Mouse (Mus musculus): ENCODE data around the gene Spata31d1d. TPM values are rescaled to one million over a fixed set of nuclear protein-coding genes. Genes with fewer than 3 reads are reported as not detected.
"Not testable (repeated sequence)": the region's sequence is repeated elsewhere in the genome, so short reads cannot be mapped to it uniquely, and the experiment has no call there.

Spata31d1d gene
- polyA plus RNA-seq, 1 experiment from 2014 or later: not detected

DNA sequence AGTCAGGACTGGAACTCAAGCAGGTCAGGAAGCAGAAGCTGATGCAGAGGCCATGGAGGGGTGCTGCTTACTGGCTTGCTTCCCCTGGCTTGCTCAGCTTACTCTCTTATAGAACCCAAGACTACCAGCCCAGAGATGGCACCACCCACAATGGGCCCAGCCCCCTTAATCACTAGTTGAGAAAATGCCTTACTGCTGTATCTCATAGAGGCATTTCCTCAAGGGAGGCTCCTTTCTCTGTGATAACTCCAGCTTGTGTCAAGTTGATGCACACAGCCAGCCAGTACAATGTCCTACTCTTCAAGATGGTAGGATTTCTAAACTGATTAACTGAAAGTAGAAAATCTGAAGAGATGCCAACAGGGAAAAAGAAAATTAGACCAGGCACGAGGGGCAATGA, 9.5 kb downstream of the Spata31d1d start:
- H3K27ac ChIP-seq; H3K4me3 ChIP-seq; DNase-seq (ENCODE audit: low spot score); H3K9me3 ChIP-seq (replicated peaks); H3K36me3 ChIP-seq: not testable (repeated sequence)
- WGBS: 90% methylated on average over 1 of the region's 1 CpGs
- H3K27me3 ChIP-seq (ENCODE audit: low read depth, poor library complexity, severe bottlenecking): peaks cover 13% of the 10 kb centered on the region
- H3K4me1 ChIP-seq: peaks cover 25% of the 10 kb centered on the region

DNA sequence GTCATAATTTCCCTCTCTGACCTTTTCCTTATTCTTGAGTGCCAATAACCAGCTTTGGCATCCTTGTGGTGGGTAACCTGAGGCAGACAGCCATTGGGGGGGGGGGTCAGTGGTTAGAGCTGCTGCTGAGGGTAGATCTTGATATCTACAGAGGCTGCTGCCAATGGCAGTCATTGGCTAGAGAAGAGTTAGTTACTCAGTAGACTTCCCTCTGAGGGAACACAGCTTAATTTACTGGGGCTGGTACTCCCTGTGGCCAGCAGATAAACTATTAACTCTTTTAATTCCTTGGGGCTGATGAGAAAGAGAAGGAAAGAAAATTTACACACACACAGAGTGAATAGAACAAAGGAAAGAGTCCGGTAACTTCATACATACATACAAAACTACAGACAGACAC, 12.1 kb downstream of the Spata31d1d start:
- H3K9me3 ChIP-seq (replicated peaks): no peaks in the 10 kb centered on the region
- H3K4me1 ChIP-seq: peaks cover 13% of the 10 kb centered on the region
- H3K27ac ChIP-seq: no peak overlapping the region
- H3K4me3 ChIP-seq: no peak overlapping the region
- H3K36me3 ChIP-seq: no peaks in the 10 kb centered on the region
- no peak for DNase-seq (ENCODE audit: low spot score)
- H3K27me3 ChIP-seq (ENCODE audit: low read depth, poor library complexity, severe bottlenecking): no peaks in the 10 kb centered on the region
- WGBS: 93% methylated on average over 1 of the region's 1 CpGs

DNA sequence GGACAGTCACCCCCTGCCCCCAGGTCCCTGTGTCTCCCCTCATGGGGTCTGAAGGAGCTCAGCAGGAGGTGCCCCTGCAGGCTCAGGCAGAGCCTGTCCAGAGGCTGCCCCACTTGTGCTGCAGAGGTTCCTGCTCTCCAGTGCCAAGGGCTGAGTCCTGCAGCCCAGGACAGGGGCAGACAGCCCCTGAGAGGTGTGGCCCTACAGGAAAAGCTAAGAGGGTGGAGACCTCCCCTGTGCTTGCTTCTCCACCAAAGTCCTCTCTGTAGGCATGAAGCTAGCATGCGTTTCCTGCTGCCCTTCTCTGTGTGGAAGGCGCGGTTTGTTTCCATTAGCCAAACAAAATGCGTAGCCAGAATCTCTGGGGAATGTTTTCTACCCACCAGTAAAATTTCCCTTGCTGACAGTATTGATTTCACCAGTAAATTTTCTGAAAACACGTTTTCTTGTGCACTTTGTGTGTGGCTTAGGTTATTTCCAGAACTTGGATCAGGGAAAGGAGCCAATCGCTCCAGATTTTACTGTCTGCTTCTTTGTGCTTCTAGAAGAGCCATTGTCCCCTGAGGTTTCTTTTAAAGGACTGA, 12.6 kb downstream of the Spata31d1d start:
- not testable (repeated sequence) for DNase-seq (ENCODE audit: low spot score); H3K9me3 ChIP-seq (replicated peaks); H3K4me1 ChIP-seq; H3K4me3 ChIP-seq; H3K27ac ChIP-seq; H3K27me3 ChIP-seq (ENCODE audit: low read depth, poor library complexity, severe bottlenecking); H3K36me3 ChIP-seq
- 43% methylated on average over 6 of the region's 6 CpGs for WGBS

DNA sequence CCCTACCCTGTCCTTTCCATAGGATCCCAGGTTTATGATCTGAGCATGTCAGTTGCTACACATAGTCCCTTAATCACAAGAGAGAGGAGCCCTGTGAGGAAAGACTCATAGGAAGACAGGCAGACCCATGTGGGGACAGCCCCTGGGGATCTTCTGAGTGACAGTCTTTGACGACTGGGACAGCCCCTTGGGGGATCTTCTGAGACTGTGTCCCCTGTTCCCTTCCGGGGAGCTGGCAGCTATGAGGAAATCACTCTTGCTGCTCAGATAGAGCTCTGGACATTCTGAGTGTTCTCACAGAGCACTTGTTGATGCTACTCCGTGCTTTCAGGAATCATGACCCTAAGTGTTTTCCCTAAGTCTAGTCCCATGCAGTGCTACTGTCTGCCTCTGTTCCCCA, 17.8 kb downstream of the Spata31d1d start:
- 44% methylated on average over 3 of the region's 3 CpGs for WGBS
- H3K4me1 ChIP-seq: no peaks in the 10 kb centered on the region
- DNase-seq (ENCODE audit: low spot score): no peak
- no peaks in the 10 kb centered on the region for H3K36me3 ChIP-seq
- no peaks in the 10 kb centered on the region for H3K27me3 ChIP-seq (ENCODE audit: low read depth, poor library complexity, severe bottlenecking)
- H3K9me3 ChIP-seq (replicated peaks): no peaks in the 10 kb centered on the region
- H3K4me3 ChIP-seq: no peak overlapping the region
- H3K27ac ChIP-seq: no peak overlapping the region

DNA sequence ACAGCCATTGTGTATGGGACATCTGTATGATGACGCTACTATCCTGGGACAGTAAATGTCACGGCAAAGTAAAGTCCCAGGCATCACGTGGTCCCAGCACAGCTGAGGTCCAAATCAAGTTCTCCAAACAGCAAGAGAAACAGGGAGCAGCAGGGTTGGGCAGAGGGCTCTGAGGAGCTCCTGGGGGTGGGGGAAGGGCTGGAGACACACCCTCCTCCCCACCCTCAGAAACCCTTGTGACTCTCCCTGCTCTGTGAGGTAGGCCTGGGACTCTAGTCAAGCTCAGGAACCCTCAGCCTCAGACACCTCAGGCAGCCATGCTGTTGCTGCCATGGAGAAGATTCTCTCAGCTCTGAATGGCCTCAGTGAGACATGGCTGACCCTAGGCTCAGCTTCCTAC, 19.6 kb downstream of the Spata31d1d start, which contains the start of gene Spata31d1b:
TSS of gene Spata31d1b (plus strand) at position 301 of the 400 bp plus-strand sequence.
- H3K9me3 ChIP-seq (replicated peaks); H3K36me3 ChIP-seq; DNase-seq (ENCODE audit: low spot score); H3K27ac ChIP-seq; H3K27me3 ChIP-seq (ENCODE audit: low read depth, poor library complexity, severe bottlenecking); H3K4me1 ChIP-seq; H3K4me3 ChIP-seq: not testable (repeated sequence)
- 81% methylated on average over 3 of the region's 3 CpGs for WGBS

DNA sequence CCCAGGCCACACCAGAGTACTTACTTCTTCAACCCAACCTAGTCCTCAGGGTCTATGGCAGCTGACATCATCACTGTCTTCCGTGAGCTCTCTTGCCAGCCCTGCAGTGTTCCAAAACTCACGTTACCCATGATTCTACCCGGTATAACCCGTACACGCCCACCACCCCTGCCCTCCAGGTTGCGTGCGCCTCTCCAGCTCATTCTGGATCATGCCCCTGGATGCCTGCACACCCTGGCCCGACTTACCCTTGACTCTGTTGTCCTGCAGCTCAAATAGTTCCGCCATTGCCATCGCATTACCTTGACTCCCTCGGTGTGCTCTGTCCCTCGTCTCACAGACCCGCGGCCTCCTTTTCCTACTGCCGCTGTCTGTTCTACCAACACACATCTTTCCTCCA, 21.3 kb downstream of the Spata31d1d start, which contains the start of gene Spata31d1a:
TSS of gene Spata31d1a (minus strand) at position 101 of the 400 bp plus-strand sequence.
- no peak within 1 kb of the TSS for H3K4me3 ChIP-seq
- no peaks in the 10 kb centered on the region for H3K27me3 ChIP-seq (ENCODE audit: low read depth, poor library complexity, severe bottlenecking)
- WGBS: 86% methylated on average over 15 of the region's 15 CpGs
- no peak for DNase-seq (ENCODE audit: low spot score)
- no peaks in the 10 kb centered on the region for H3K36me3 ChIP-seq
- H3K4me1 ChIP-seq: no peaks in the 10 kb centered on the region
- no peaks in the 10 kb centered on the region for H3K9me3 ChIP-seq (replicated peaks)
- H3K27ac ChIP-seq: no peak within 1 kb of the TSS

DNA sequence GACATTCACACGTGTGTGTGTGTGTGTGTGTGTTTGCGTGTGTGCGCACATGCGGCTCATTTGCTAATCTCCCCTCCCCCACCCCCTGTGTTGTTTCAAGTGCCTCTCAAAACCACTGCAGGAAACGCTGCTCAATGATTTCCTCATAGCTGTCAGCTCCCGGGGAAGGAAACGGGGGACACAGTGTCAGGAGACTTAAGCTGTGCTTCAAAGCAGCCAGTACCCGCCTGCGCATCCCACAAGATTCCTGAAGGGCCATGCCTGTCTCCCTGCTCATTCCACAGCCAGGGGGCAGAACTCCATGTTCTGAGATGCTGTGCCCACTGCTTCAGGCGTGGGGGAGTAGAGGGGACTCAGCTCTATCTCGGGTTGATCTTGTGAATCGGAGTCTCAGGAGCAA, 27.0 kb downstream of the Spata31d1d start:
- no peak for DNase-seq (ENCODE audit: low spot score)
- Histone ChIP-seq H3K4me3 (no peak overlapping the region), H3K27me3 (ENCODE audit: low read depth, poor library complexity, severe bottlenecking) (no peaks in the 10 kb centered on the region), H3K36me3 (no peaks in the 10 kb centered on the region), H3K27ac (peak overlapping the region; percentile 36; the same call in 1 of the 2 replicates), H3K9me3 (replicated peaks) (no peaks in the 10 kb centered on the region), H3K4me1 (peaks cover 13% of the 10 kb centered on the region)
- 67% methylated on average over 12 of the region's 12 CpGs for WGBS

DNA sequence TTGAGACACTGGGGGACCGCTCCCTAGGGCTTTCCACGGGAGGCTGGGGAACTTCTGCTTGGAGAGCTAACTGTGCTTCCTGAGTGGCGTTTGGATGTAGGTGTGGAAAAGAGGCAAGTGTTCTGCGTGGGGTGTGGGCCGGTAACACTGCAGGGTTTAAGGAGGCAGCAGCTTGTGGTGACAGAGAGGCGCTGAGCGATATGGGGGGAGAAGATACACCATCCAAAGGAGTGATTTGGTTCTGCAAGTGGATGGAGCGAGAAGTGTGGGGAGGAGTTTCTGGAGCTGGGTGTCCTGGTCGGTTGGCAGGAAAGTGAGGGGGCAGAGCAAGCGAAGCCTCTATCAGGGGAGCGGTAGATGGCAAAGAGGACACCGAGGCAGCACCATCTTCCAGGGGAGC, 28.0 kb downstream of the Spata31d1d start:
- Histone ChIP-seq H3K27ac (no peak overlapping the region), H3K4me3 (no peak overlapping the region), H3K9me3 (replicated peaks) (no peaks in the 10 kb centered on the region), H3K4me1 (peaks cover 13% of the 10 kb centered on the region), H3K36me3 (no peaks in the 10 kb centered on the region), H3K27me3 (ENCODE audit: low read depth, poor library complexity, severe bottlenecking) (no peaks in the 10 kb centered on the region)
- 90% methylated on average over 12 of the region's 12 CpGs for WGBS
- no peak for DNase-seq (ENCODE audit: low spot score)

DNA sequence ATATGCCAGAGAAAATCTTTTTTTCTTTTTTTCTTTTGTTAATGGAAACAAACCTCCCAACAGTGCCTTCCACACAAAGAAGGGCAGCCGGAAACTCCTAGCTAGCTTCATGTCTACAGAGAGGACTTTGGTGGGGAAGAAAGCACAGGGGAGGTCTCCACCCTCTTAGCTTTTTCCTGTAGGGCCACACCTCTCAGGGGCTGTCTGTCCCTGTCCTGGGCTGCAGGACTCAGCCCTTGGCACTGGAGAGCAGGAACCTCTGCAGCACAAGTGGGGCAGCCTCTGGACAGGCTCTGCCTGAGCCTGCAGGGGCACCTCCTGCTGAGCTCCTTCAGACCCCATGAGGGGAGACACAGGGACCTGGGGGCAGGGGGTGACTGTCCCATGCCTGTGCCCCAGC, 31.4 kb downstream of the Spata31d1d start:
- H3K4me1 ChIP-seq: peaks cover 13% of the 10 kb centered on the region
- H3K4me3 ChIP-seq; H3K36me3 ChIP-seq; H3K27me3 ChIP-seq (ENCODE audit: low read depth, poor library complexity, severe bottlenecking); DNase-seq (ENCODE audit: low spot score); H3K27ac ChIP-seq; H3K9me3 ChIP-seq (replicated peaks): not testable (repeated sequence)
- 76% methylated on average over 1 of the region's 1 CpGs for WGBS

DNA sequence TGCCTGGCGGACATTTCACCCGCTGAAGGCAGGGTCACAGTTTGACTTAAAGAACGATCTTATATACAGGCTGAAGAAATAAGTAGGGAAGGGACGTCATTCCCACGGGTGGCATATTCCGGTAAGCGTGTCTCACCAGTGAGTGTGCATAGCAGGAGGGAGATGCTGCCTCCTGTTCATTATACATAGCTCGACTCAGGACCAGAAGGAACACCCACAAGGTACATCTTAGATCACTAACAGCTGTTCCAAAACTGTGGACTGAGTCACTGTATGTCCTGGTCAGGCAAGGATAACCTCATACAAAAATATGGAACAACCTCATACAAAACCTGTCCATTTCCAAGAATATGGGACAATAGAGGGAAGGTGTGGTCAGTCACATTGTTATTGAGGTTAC, 32.4 kb downstream of the Spata31d1d start:
- H3K4me1 ChIP-seq: peaks cover 5% of the 10 kb centered on the region
- no peaks in the 10 kb centered on the region for H3K36me3 ChIP-seq
- WGBS: 90% methylated on average over 8 of the region's 8 CpGs
- H3K4me3 ChIP-seq: no peak overlapping the region
- no peaks in the 10 kb centered on the region for H3K9me3 ChIP-seq (replicated peaks)
- no peak overlapping the region for H3K27ac ChIP-seq
- H3K27me3 ChIP-seq (ENCODE audit: low read depth, poor library complexity, severe bottlenecking): no peaks in the 10 kb centered on the region
- DNase-seq (ENCODE audit: low spot score): no peak

DNA sequence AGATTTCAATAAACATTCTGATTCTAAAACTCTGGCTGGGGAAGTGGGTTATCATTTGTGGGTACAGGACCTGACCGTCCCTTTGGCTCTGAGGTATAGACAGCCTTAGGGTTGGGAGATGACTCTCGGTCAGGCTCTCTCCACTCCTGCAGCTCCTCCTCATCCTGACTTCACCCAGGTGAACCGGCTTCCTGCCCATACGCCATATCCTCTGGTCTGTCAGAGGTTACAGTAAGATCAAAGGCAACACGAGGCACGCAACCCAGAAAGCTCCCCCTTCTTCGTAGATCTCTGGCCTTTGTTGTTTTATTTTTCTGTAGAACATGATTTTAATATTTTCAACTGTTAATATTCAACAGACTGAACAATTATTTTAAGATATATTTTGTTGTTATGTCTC, 35.8 kb downstream of the Spata31d1d start:
- Histone ChIP-seq H3K27ac (no peak overlapping the region), H3K9me3 (replicated peaks) (no peaks in the 10 kb centered on the region), H3K36me3 (no peaks in the 10 kb centered on the region), H3K4me3 (no peak overlapping the region), H3K27me3 (ENCODE audit: low read depth, poor library complexity, severe bottlenecking) (no peaks in the 10 kb centered on the region), H3K4me1 (no peaks in the 10 kb centered on the region)
- 85% methylated on average over 7 of the region's 7 CpGs for WGBS
- no peak for DNase-seq (ENCODE audit: low spot score)

DNA sequence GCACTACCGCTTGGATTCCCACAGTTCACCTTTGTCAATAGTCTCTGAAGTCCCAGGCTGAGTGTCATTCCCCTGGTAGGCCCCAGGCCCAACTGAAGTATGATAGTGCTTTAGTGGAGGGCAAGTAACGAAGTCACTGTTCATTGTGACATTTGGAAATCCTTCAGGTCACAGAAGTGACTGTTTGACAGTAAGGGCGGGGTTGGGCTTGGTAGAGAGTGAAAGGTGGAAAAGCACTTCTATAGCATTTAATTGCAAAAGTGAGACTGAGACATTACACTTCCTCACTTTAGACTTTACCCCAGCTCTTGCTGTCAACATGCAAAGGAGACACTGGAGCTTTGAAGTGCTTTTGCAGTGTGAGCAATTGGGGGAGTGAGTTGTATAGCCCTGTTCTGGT, 37.5 kb downstream of the Spata31d1d start, which contains the start of gene 4921517D22Rik:
TSS of gene 4921517D22Rik (minus strand) at position 101 of the 400 bp plus-strand sequence.
- Histone ChIP-seq H3K4me1 (no peaks in the 10 kb centered on the region), H3K36me3 (no peaks in the 10 kb centered on the region), H3K27ac (no peak within 1 kb of the TSS), H3K4me3 (no peak within 1 kb of the TSS), H3K27me3 (ENCODE audit: low read depth, poor library complexity, severe bottlenecking) (no peaks in the 10 kb centered on the region), H3K9me3 (replicated peaks) (no peaks in the 10 kb centered on the region)
- no peak for DNase-seq (ENCODE audit: low spot score)
- 87% methylated on average over 3 of the region's 3 CpGs for WGBS

DNA sequence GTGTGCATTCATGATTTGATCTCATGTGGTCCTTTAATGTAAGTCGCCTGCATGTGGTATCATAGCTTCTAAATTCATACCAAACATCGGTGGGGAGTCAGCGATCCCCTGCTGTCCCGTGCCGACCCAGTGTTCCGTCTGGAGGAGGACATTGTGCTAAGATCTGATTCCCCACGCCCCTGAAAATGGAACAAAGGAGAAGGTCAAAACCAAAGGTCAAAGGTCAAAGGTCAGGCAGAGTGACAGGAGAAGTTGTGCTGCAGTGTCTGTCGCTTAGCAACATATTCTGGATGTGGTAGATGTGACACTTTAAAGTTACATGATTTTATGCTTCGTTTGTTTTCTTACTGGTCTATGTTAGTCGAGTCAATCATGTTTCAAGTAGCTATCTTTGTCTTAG, 40.1 kb downstream of the Spata31d1d start:
- no peak overlapping the region for H3K4me3 ChIP-seq
- no peaks in the 10 kb centered on the region for H3K27me3 ChIP-seq (ENCODE audit: low read depth, poor library complexity, severe bottlenecking)
- H3K27ac ChIP-seq: no peak overlapping the region
- no peaks in the 10 kb centered on the region for H3K9me3 ChIP-seq (replicated peaks)
- H3K4me1 ChIP-seq: no peaks in the 10 kb centered on the region
- H3K36me3 ChIP-seq: no peaks in the 10 kb centered on the region
- WGBS: 78% methylated on average over 10 of the region's 10 CpGs
- no peak for DNase-seq (ENCODE audit: low spot score)

DNA sequence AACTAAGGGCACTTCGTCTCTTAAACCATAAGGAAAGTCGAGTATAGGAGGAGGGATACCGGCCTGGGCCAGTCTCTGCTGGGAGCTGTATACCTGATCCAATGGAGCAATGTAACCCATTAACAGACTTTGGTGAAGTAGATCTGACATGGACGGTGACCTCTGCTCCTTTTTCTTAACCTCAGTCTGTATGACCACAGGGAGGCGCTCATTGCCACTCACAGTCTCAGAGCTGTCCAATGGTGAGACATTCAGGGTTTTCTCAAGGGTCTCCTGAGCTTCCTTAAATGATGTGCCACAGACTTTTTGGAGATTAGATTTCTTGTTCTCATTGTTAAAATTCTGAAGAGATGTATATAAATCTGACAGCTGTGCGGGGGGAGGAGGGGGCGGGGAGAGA, 41.0 kb downstream of the Spata31d1d start:
- 78% methylated on average over 7 of the region's 7 CpGs for WGBS
- Histone ChIP-seq H3K4me3 (no peak overlapping the region), H3K27me3 (ENCODE audit: low read depth, poor library complexity, severe bottlenecking) (no peaks in the 10 kb centered on the region), H3K4me1 (no peaks in the 10 kb centered on the region), H3K36me3 (no peaks in the 10 kb centered on the region), H3K9me3 (replicated peaks) (no peaks in the 10 kb centered on the region), H3K27ac (no peak overlapping the region)
- no peak for DNase-seq (ENCODE audit: low spot score)
